Mouse (Mus musculus) MEL (cell line): Measurements from ENCODE around the gene Gm4792. TPM values are rescaled to one million over a fixed set of nuclear protein-coding genes. Genes with fewer than 3 reads are reported as not detected.

Experiments used
- DNase-seq: peaks from one replicate; pipeline ENCODE4 v3.0.0; 2011; ENCODE audit warnings: low read depth, low spot score
- H3K27ac ChIP-seq: 2 replicates; pipeline ENCODE4 v1.5.1; 2012; ENCODE audit warnings: low read depth, mild to moderate bottlenecking, control low read depth, low read length, moderate library complexity; ENCODE audit not compliant: control insufficient read depth
- H3K27me3 ChIP-seq, 2 experiments: fragments of 150-350 bp in 1 of 2; sonication (generic) in 1 of 2; 2 replicates each; pipeline ENCODE4 v1.6.1; 2012; ENCODE audit warnings: low read length in 2 of 2, mild to moderate bottlenecking in 2 of 2, improper control_type of control experiment in 1 of 2, moderate library complexity in 1 of 2; ENCODE audit not compliant: insufficient read depth in 2 of 2, control insufficient read depth in 1 of 2
- H3K36me3 ChIP-seq, 2 experiments: 2 replicates each; pipeline ENCODE4 v1.6.1; 2012 to 2014; ENCODE audit warnings: low read length in 2 of 2, improper control_type of control experiment in 1 of 2, inconsistent platforms in 1 of 2, mild to moderate bottlenecking in 1 of 2; ENCODE audit not compliant: insufficient read depth in 2 of 2, control insufficient read depth in 1 of 2
- H3K4me1 ChIP-seq, 2 experiments: fragments of 150-350 bp in 1 of 2; sonication (generic) in 1 of 2; 2 replicates each; pipeline ENCODE4 v1.6.1; 2012; ENCODE audit warnings: low read length in 2 of 2, improper control_type of control experiment in 1 of 2, mild to moderate bottlenecking in 1 of 2; ENCODE audit not compliant: insufficient read depth in 2 of 2, control insufficient read depth in 1 of 2
- H3K4me3 ChIP-seq, 2 experiments: fragments of 150-350 bp in 1 of 2; sonication (generic) in 1 of 2; 2 replicates each; pipeline ENCODE4 v1.5.1; 2012; ENCODE audit warnings: low read depth in 2 of 2, low read length in 2 of 2, mild to moderate bottlenecking in 2 of 2, moderate library complexity in 2 of 2, control low read depth in 1 of 2, improper control_type of control experiment in 1 of 2; ENCODE audit not compliant: control insufficient read depth in 1 of 2, insufficient read depth in 1 of 2
- H3K79me2 ChIP-seq: 2 replicates; pipeline ENCODE4 v1.6.1; 2012; ENCODE audit warnings: mild to moderate bottlenecking, low read length, moderate library complexity; ENCODE audit not compliant: control insufficient read depth, poor library complexity, insufficient read depth
- H3K9ac ChIP-seq: 2 replicates; pipeline ENCODE4 v1.6.1; 2012; ENCODE audit warnings: low read depth, mild to moderate bottlenecking, control low read depth, low read length, moderate library complexity; ENCODE audit not compliant: control insufficient read depth, poor library complexity, severe bottlenecking
- H3K9me3 ChIP-seq: fragments of 150-350 bp; sonication (generic); replicated peaks from 2 replicates; pipeline ENCODE4 v1.6.1; 2012; ENCODE audit warnings: mild to moderate bottlenecking, low read length, improper control_type of control experiment, moderate library complexity; ENCODE audit not compliant: insufficient read depth
- CHD1 ChIP-seq: IDR thresholded peaks from 2 replicates; pipeline ENCODE4 v1.6.1; 2012; ENCODE audit warnings: low read depth, mild to moderate bottlenecking, inconsistent platforms, low read length, improper control_type of control experiment
- CHD2 ChIP-seq: IDR thresholded peaks from 2 replicates; pipeline ENCODE4 v1.6.1; 2011; ENCODE audit warnings: low read length, improper control_type of control experiment
- CTCF ChIP-seq, 3 experiments: IDR thresholded peaks in 2 of 3; conservative IDR thresholded peaks in 1 of 3; 2 replicates each; pipeline ENCODE4 v1.5.1; 2011 to 2012; ENCODE audit warnings: low read length in 3 of 3, low read depth in 2 of 3, mild to moderate bottlenecking in 2 of 3, improper control_type of control experiment in 1 of 3, inconsistent platforms in 1 of 3, mixed read lengths in 1 of 3, moderate library complexity in 1 of 3; ENCODE audit not compliant: control insufficient read depth in 1 of 3, insufficient read depth in 1 of 3, poor library complexity in 1 of 3, severe bottlenecking in 1 of 3
- E2F4 ChIP-seq: IDR thresholded peaks from 2 replicates; pipeline ENCODE4 v1.6.1; 2011; ENCODE audit warnings: low read depth, low read length, improper control_type of control experiment, borderline replicate concordance
- ELF1 ChIP-seq: IDR thresholded peaks from 2 replicates; pipeline ENCODE4 v1.6.1; 2014; ENCODE audit warnings: low read depth, mild to moderate bottlenecking, inconsistent platforms, low read length, improper control_type of control experiment, moderate library complexity
- EP300 ChIP-seq, 2 experiments: IDR thresholded peaks; 2 replicates each; pipeline ENCODE4 v1.6.1; 2011; ENCODE audit warnings: improper control_type of control experiment in 2 of 2, low read length in 2 of 2, low read depth in 1 of 2, mild to moderate bottlenecking in 1 of 2
- GABPA ChIP-seq: IDR thresholded peaks from 2 replicates; pipeline ENCODE4 v1.6.1; 2012; ENCODE audit warnings: low read depth, mild to moderate bottlenecking, inconsistent platforms, low read length, improper control_type of control experiment, moderate library complexity
- GATA1 ChIP-seq: IDR thresholded peaks from 2 replicates; pipeline ENCODE4 v1.6.1; 2011; ENCODE audit warnings: low read depth, low read length, improper control_type of control experiment
- KAT2A ChIP-seq: conservative IDR thresholded peaks from 2 replicates; pipeline ENCODE4 v1.6.1; 2012; ENCODE audit warnings: low read depth, low read length, improper control_type of control experiment, inconsistent platforms
- MAZ ChIP-seq: IDR thresholded peaks from 2 replicates; pipeline ENCODE4 v1.6.1; 2012; ENCODE audit warnings: low read depth, mild to moderate bottlenecking, inconsistent platforms, low read length, improper control_type of control experiment
- MEF2A ChIP-seq: IDR thresholded peaks from 2 replicates; pipeline ENCODE4 v1.6.1; 2014; ENCODE audit warnings: low read depth, mild to moderate bottlenecking, inconsistent platforms, low read length, improper control_type of control experiment; ENCODE audit not compliant: poor library complexity, insufficient replicate concordance, severe bottlenecking; ENCODE audit errors: extremely low read depth
- MXI1 ChIP-seq: IDR thresholded peaks from 2 replicates; pipeline ENCODE4 v1.6.1; 2011; ENCODE audit warnings: mild to moderate bottlenecking, low read depth, low read length, improper control_type of control experiment
- MYB ChIP-seq: IDR thresholded peaks from 2 replicates; pipeline ENCODE4 v1.6.1; 2011; ENCODE audit warnings: mild to moderate bottlenecking, low read depth, low read length, improper control_type of control experiment
- POLR2A ChIP-seq, 2 experiments: IDR thresholded peaks; 2 replicates each; pipeline ENCODE4 v1.6.1; 2011 to 2012; ENCODE audit warnings: low read length in 2 of 2, mild to moderate bottlenecking in 2 of 2, control low read depth in 1 of 2, improper control_type of control experiment in 1 of 2, low read depth in 1 of 2, moderate library complexity in 1 of 2; ENCODE audit not compliant: control insufficient read depth in 1 of 2, insufficient read depth in 1 of 2, poor library complexity in 1 of 2
- POLR2AphosphoS5 ChIP-seq: IDR thresholded peaks from 2 replicates; pipeline ENCODE4 v1.6.1; 2012; ENCODE audit warnings: low read depth, borderline replicate concordance, mild to moderate bottlenecking, inconsistent platforms, low read length, moderate library complexity, mixed read lengths
- RAD21 ChIP-seq: IDR thresholded peaks from 2 replicates; pipeline ENCODE4 v1.6.1; 2011; ENCODE audit warnings: mild to moderate bottlenecking, low read depth, low read length, improper control_type of control experiment
- RCOR1 ChIP-seq: IDR thresholded peaks from 2 replicates; pipeline ENCODE4 v1.6.1; 2012; ENCODE audit warnings: low read depth, mild to moderate bottlenecking, inconsistent platforms, low read length, improper control_type of control experiment
- SIN3A ChIP-seq: IDR thresholded peaks from 2 replicates; pipeline ENCODE4 v1.6.1; 2012; ENCODE audit warnings: low read length, improper control_type of control experiment, inconsistent platforms
- TAL1 ChIP-seq: IDR thresholded peaks from 2 replicates; pipeline ENCODE4 v1.6.1; 2012; ENCODE audit warnings: mild to moderate bottlenecking, inconsistent platforms, low read length, moderate library complexity, mixed read lengths
- TBP ChIP-seq: IDR thresholded peaks from 2 replicates; pipeline ENCODE4 v1.8.0; 2011; ENCODE audit warnings: low read depth, low read length, improper control_type of control experiment
- TCF12 ChIP-seq: IDR thresholded peaks from 2 replicates; pipeline ENCODE4 v1.6.1; 2014; ENCODE audit warnings: low read depth, mild to moderate bottlenecking, inconsistent platforms, low read length, improper control_type of control experiment, moderate library complexity
- UBTF ChIP-seq: IDR thresholded peaks from 2 replicates; pipeline ENCODE4 v1.6.1; 2012; ENCODE audit warnings: low read depth, mild to moderate bottlenecking, inconsistent platforms, low read length, improper control_type of control experiment, moderate library complexity, borderline replicate concordance; ENCODE audit not compliant: insufficient read depth
- ZC3H11A ChIP-seq: IDR thresholded peaks from 2 replicates; pipeline ENCODE4 v1.6.1; 2012; ENCODE audit warnings: low read depth, mild to moderate bottlenecking, inconsistent platforms, low read length, improper control_type of control experiment
- ZKSCAN1 ChIP-seq: IDR thresholded peaks from 2 replicates; pipeline ENCODE4 v1.6.1; 2012; ENCODE audit warnings: low read depth, mild to moderate bottlenecking, inconsistent platforms, low read length, improper control_type of control experiment, moderate library complexity
- ZNF384 ChIP-seq: IDR thresholded peaks from 2 replicates; pipeline ENCODE4 v1.6.1; 2012; ENCODE audit warnings: low read depth, mild to moderate bottlenecking, inconsistent platforms, low read length, improper control_type of control experiment
- polyA plus RNA-seq, 2 experiments: library from polyadenylated mRNA; stranded (reverse) in 1 of 2; unstranded in 1 of 2; fragments of >175 nt in 1 of 2; fragments of >200 nt in 1 of 2; gene quantifications; 2 replicates each; pipeline versions ENCODE4 v1.2.1 to v1.2.4; 2012; ENCODE audit warnings: low replicate concordance in 2 of 2, low read depth in 1 of 2; ENCODE audit not compliant: insufficient read length in 2 of 2, insufficient read depth in 1 of 2, missing spikeins in 1 of 2
- total RNA-seq: library from RNA; depleted of rRNA; stranded (reverse); fragments of 300-350 nt; gene quantifications from 2 replicates; pipeline ENCODE4 v1.2.3, GENCODE M21; 2012

Gm4792 gene
- total and polyA plus RNA-seq, 3 experiments, result not detected

- no peaks in the 10 kb centered on the region for H3K79me2 ChIP-seq
- H3K36me3 ChIP-seq, result no peaks in the 10 kb centered on the region
- peaks cover 0 to 14% of the 10 kb centered on the region in 2 experiments; a peak in 3 of 4 replicates for H3K27me3 ChIP-seq
- TF ChIP-seq RAD21, result no peak
- TF ChIP-seq MEF2A, result no peak
- no peak for TF ChIP-seq POLR2A (IDR thresholded peaks at IDR 0.05; ENCODE audit: control insufficient read depth in 1 of 2, insufficient read depth in 1 of 2, low read depth in 1 of 2, low read length in 2 of 2, poor library complexity in 1 of 2)
- no peak for TF ChIP-seq GABPA
- TF ChIP-seq EP300 (IDR thresholded peaks at IDR 0.05; ENCODE audit: low read depth in 1 of 2, low read length in 2 of 2), result no peak
- TF ChIP-seq KAT2A, result no peak
- no peak for TF ChIP-seq E2F4
- TF ChIP-seq CHD2, result no peak
- no peak for TF ChIP-seq CTCF (IDR thresholded peaks at IDR 0.05 in 2 of 3, conservative IDR thresholded peaks at IDR 0.05 in 1 of 3; ENCODE audit: control insufficient read depth in 1 of 3, insufficient read depth in 1 of 3, low read depth in 2 of 3, low read length in 3 of 3, poor library complexity in 1 of 3, severe bottlenecking in 1 of 3)
- no peak for TF ChIP-seq TCF12
- no peak for TF ChIP-seq MXI1
- TF ChIP-seq POLR2AphosphoS5, result no peak
- no peak for TF ChIP-seq ZNF384
- TF ChIP-seq CHD1, result no peak
- no peak for TF ChIP-seq TAL1
- TF ChIP-seq ELF1, result no peak
- TF ChIP-seq UBTF, result no peak
- TF ChIP-seq RCOR1, result no peak
- TF ChIP-seq TBP, result no peak
- no peak for TF ChIP-seq GATA1
- TF ChIP-seq, all 39 proteins: peak for 0
- DNase-seq, result no peak
- Histone ChIP-seq H3K4me3 (no peak overlapping the region), H3K27ac (no peak overlapping the region), H3K9ac (no peak overlapping the region), H3K4me1 (no peaks in the 10 kb centered on the region), H3K9me3 (no peaks in the 10 kb centered on the region)
These were observed 3.4 kb downstream of the Gm4792 start for GRCm38 (mm10) chr10:94294933-94295750.

GRCm38 (mm10) chr10:94294437-94294836 lies 4.1 kb downstream of the Gm4792 start:
- DNase-seq, result no peak
- Histone ChIP-seq H3K4me3 (no peak overlapping the region), H3K79me2 (no peaks in the 10 kb centered on the region), H3K27me3 (peaks cover 0 to 12% of the 10 kb centered on the region in 2 experiments; a peak in 3 of 4 replicates)
- TF ChIP-seq E2F4, result no peak
- no peak for TF ChIP-seq ZNF384
- TF ChIP-seq KAT2A, result no peak
- TF ChIP-seq MAZ, result no peak
- TF ChIP-seq SIN3A, result no peak
- no peak for TF ChIP-seq ELF1
- no peak for TF ChIP-seq MYB
- TF ChIP-seq POLR2AphosphoS5, result no peak
- no peak for TF ChIP-seq ZC3H11A
- TF ChIP-seq ZKSCAN1, result no peak
- TF ChIP-seq, all 39 proteins: peak for 0
- Histone ChIP-seq H3K9me3 (no peaks in the 10 kb centered on the region), H3K27ac (no peak overlapping the region), H3K4me1 (no peaks in the 10 kb centered on the region), H3K36me3 (no peaks in the 10 kb centered on the region), H3K9ac (no peak overlapping the region)
